Mouse (Mus musculus): ENCODE measurements around the gene Nemp1. TPM values are rescaled to one million over a fixed set of nuclear protein-coding genes. Genes with fewer than 3 reads are reported as not detected.

Gene Nemp1
- polyA plus RNA-seq, 1 experiment from 2014 or later, result 8.9 TPM

DNA sequence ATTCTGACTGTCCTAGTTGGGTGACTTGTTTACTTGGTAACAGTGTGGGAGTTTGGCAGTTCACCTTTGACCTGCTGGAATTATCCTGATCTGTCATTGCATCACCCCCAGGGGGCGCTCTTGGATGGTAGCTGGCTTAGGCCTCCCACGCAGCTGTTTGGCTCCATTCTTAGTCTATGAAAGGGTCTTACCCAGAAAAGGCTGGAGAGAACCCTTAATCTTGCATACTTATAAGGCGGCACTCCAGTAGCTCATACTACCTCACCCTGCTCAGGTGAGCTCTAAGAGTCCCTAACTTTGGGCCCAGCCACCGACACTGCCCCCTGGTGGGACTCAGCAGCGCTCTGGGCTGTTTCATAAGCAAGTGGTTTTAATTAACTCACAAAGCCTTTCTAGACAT lies 78.0 kb downstream of the Nemp1 start:
- Histone ChIP-seq H3K36me3 (ENCODE audit: control insufficient read depth, insufficient read depth, low read length) (peaks cover 55% of the 10 kb centered on the region), H3K9ac (ENCODE audit: low read length) (no peak overlapping the region), H3K4me2 (ENCODE audit: low read length) (no peak overlapping the region), H3K27me3 (replicated peaks; ENCODE audit: control insufficient read depth, insufficient read depth, low read length) (no peaks in the 10 kb centered on the region), H3K27ac (ENCODE audit: low read depth) (no peak overlapping the region), H3K4me1 (replicated peaks; ENCODE audit: control insufficient read depth, insufficient read depth, low read length) (peaks cover 22% of the 10 kb centered on the region), H3K4me3 (ENCODE audit: low read depth, low read length) (no peak overlapping the region), H3K9me3 (ENCODE audit: control insufficient read depth, low read length) (no peaks in the 10 kb centered on the region)
- ATAC-seq (replicated peaks; ENCODE audit: low FRiP score, low TSS enrichment, low read depth) (no peak), DNase-seq (ENCODE audit: low spot score) (peak; percentile 69)
- WGBS, result 68% methylated on average over 5 of the region's 5 CpGs

DNA sequence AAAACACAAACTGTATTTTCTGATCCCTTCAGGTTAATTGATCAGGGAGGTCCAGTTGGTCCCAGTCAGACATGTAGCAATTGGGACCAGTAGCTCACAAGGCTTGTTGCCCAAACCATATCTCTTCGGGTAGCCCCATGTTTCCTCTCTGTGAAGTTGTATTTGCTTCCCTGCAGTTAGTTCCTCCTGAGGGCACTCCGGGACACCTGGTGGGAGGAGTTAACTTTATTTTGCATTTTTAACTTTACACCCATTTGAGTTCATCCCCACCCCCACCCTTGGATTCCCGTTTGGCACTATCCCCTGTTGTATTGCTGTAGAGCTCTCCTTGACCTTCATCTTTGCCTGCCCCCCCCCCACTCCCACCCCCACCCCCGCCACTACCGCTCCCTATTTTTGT lies 79.2 kb downstream of the Nemp1 start:
- Histone ChIP-seq H3K36me3 (ENCODE audit: control insufficient read depth, insufficient read depth, low read length) (peaks cover 55% of the 10 kb centered on the region), H3K4me1 (replicated peaks; ENCODE audit: control insufficient read depth, insufficient read depth, low read length) (peaks cover 13% of the 10 kb centered on the region), H3K27ac (ENCODE audit: low read depth) (no peak overlapping the region), H3K4me3 (ENCODE audit: low read depth, low read length) (no peak overlapping the region), H3K27me3 (replicated peaks; ENCODE audit: control insufficient read depth, insufficient read depth, low read length) (no peaks in the 10 kb centered on the region), H3K4me2 (ENCODE audit: low read length) (no peak overlapping the region), H3K9me3 (ENCODE audit: control insufficient read depth, low read length) (no peaks in the 10 kb centered on the region), H3K9ac (ENCODE audit: low read length) (no peak overlapping the region)
- DNase-seq (ENCODE audit: low spot score), result no peak
- no peak for ATAC-seq (replicated peaks; ENCODE audit: low FRiP score, low TSS enrichment, low read depth)
- 79% methylated on average over 5 of the region's 5 CpGs for WGBS

DNA sequence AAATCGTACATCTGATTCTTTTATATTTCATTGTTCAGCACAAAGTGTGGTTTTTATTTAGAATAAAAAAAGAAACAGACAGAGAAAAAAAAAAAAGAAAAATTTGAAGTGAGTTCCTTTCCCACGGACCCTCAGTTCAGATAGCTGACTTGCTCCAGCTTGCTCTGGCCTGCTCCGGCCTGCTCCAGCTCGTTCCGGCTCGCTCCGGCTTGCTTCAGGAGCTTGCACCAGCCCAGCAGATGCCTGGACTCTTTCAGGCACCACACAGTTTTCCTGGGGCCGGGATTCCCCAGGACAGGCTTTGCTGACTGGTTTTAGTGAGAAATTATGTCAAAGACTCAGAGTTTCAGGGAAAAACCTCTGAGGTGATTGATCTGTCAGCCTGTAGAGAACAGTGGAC lies 80.6 kb downstream of the Nemp1 start:
- Histone ChIP-seq H3K27ac (ENCODE audit: low read depth) (no peak overlapping the region), H3K36me3 (ENCODE audit: control insufficient read depth, insufficient read depth, low read length) (peaks cover 46% of the 10 kb centered on the region), H3K9me3 (ENCODE audit: control insufficient read depth, low read length) (no peaks in the 10 kb centered on the region), H3K4me2 (ENCODE audit: low read length) (no peak overlapping the region), H3K4me1 (replicated peaks; ENCODE audit: control insufficient read depth, insufficient read depth, low read length) (peaks cover 10% of the 10 kb centered on the region; the same call in 1 of the 2 replicates), H3K9ac (ENCODE audit: low read length) (no peak overlapping the region), H3K27me3 (replicated peaks; ENCODE audit: control insufficient read depth, insufficient read depth, low read length) (no peaks in the 10 kb centered on the region), H3K4me3 (ENCODE audit: low read depth, low read length) (no peak overlapping the region)
- WGBS, result 84% methylated on average over 8 of the region's 8 CpGs
- DNase-seq (ENCODE audit: low spot score) (no peak), ATAC-seq (replicated peaks; ENCODE audit: low FRiP score, low TSS enrichment, low read depth) (no peak)

DNA sequence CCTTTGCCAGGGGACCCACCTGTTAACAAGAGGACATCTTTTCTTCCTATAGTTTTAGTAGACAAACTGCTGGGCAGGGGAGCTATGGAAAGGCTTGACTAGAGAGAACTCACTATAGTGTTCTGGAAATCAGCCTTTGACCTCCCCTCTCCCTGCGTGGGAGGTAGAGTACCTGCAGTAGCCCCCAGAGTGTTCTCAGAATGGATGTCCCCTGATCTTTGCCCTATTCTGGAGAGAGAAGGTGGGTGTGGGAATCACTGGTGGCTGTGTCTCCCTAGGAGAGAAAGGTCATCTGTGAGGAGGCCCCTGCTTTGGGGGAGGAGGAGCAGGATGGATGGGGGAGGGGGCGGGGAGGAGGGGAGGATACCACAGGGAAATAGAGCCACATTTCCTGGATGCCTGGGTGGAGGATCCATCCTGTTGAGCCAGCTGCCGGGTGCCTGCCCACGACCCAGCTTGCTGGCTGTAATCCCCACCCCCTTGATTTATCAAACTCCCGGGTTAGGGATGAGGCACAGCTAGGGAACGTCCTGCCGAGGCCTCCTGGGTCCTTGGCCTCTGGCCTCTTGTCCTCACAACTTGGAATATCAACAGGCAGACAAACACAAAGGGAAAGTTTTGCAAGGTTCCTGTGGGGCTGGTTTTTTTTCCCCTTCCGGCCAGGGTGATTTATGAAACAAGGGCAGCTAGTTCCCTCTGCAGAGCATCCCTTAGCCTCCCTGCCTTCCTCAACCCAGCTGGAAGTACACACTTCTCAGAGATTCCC lies 82.3 kb downstream of the Nemp1 start:
- H3K9me3 ChIP-seq (ENCODE audit: control insufficient read depth, low read length), result no peaks in the 10 kb centered on the region
- H3K4me3 ChIP-seq (ENCODE audit: low read depth, low read length), result no peak overlapping the region
- peaks cover 28% of the 10 kb centered on the region for H3K36me3 ChIP-seq (ENCODE audit: control insufficient read depth, insufficient read depth, low read length)
- 4% methylated on average over 7 of the region's 8 CpGs for WGBS
- H3K9ac ChIP-seq (ENCODE audit: low read length), result no peak overlapping the region
- no peak overlapping the region for H3K27ac ChIP-seq (ENCODE audit: low read depth)
- H3K4me1 ChIP-seq (replicated peaks; ENCODE audit: control insufficient read depth, insufficient read depth, low read length), result peaks cover 10% of the 10 kb centered on the region; the same call in 1 of the 2 replicates
- DNase-seq (ENCODE audit: low spot score) (no peak), ATAC-seq (replicated peaks; ENCODE audit: low FRiP score, low TSS enrichment, low read depth) (no peak; the same call in 1 of the 2 replicates)
- H3K4me2 ChIP-seq (ENCODE audit: low read length), result peak overlapping the region; percentile 31
- H3K27me3 ChIP-seq (replicated peaks; ENCODE audit: control insufficient read depth, insufficient read depth, low read length), result no peaks in the 10 kb centered on the region

DNA sequence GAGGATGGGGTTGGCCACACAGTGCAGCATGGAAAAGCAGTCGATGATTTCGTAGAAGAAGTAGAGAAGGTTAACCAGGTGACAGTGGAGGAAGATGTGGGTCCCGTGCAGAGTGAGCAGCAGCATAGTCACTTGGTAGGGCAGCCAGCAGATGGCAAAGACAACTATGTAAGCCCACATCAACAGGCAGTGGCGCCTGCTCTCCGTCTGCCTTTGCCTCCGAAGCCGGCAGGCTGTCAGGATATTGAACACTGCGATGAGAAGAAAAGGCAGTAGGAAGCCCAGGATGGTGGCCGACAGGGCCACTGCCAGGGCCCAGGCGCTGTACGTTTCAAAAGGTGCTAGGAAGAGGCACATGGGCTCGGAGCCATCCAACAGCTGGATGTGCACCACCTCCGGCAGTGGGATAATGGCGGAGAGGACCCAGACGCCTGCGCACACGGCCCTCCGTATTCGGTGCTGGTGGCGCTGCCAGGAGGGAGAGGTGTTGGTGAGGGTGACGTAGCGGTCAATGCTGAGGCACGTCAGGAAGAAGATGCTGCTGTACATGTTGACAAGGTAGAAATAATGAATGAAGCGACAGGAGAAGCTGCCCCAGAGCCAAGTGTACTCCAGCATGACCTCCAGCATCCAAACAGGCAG lies 83.6 kb downstream of the Nemp1 start:
- no peak overlapping the region for H3K27ac ChIP-seq (ENCODE audit: low read depth)
- peak overlapping the region; percentile 31 for H3K4me2 ChIP-seq (ENCODE audit: low read length)
- whole genome bisulfite sequencing, result 56% methylated on average over 24 of the region's 24 CpGs
- H3K9me3 ChIP-seq (ENCODE audit: control insufficient read depth, low read length), result no peaks in the 10 kb centered on the region
- peaks cover 10% of the 10 kb centered on the region; the same call in 1 of the 2 replicates for H3K4me1 ChIP-seq (replicated peaks; ENCODE audit: control insufficient read depth, insufficient read depth, low read length)
- ATAC-seq (replicated peaks; ENCODE audit: low FRiP score, low TSS enrichment, low read depth), result no peak
- H3K4me3 ChIP-seq (ENCODE audit: low read depth, low read length), result no peak overlapping the region
- peaks cover 16% of the 10 kb centered on the region for H3K36me3 ChIP-seq (ENCODE audit: control insufficient read depth, insufficient read depth, low read length)
- no peak for DNase-seq (ENCODE audit: low spot score)
- H3K9ac ChIP-seq (ENCODE audit: low read length), result no peak overlapping the region
- no peaks in the 10 kb centered on the region for H3K27me3 ChIP-seq (replicated peaks; ENCODE audit: control insufficient read depth, insufficient read depth, low read length)

Other genes starting within 250 kb of the Nemp1 start
- 0.32 TPM in 1 of 2 replicates, not detected in the other for gene Stac3, start 165.2 kb upstream of the Nemp1 start, polyA plus RNA-seq (2014; fragmentation: Nextera tagmentation; extraction: Ambion mirVana)
- 25.9 and 28.5 TPM in 2 replicates for gene Ndufa4l2, start 151.9 kb upstream of the Nemp1 start, polyA plus RNA-seq (2014; fragmentation: Nextera tagmentation; extraction: Ambion mirVana)
- 132 and 142 TPM in 2 replicates for gene Shmt2, start 144.5 kb upstream of the Nemp1 start, polyA plus RNA-seq (2014; fragmentation: Nextera tagmentation; extraction: Ambion mirVana)
- gene Nxph4, start 132.3 kb upstream of the Nemp1 start, polyA plus RNA-seq (2014; fragmentation: Nextera tagmentation; extraction: Ambion mirVana), result 4.0 and 5.5 TPM in 2 replicates
- gene Lrp1, start 45.8 kb upstream of the Nemp1 start, polyA plus RNA-seq (2014; fragmentation: Nextera tagmentation; extraction: Ambion mirVana), result 92.1 and 96.6 TPM in 2 replicates
- gene Stat6, start 23.9 kb upstream of the Nemp1 start, polyA plus RNA-seq (2014; fragmentation: Nextera tagmentation; extraction: Ambion mirVana), result 28.5 and 29.4 TPM in 2 replicates
- 7.4 and 7.5 TPM in 2 replicates for gene Nab2, start 1.7 kb downstream of the Nemp1 start, polyA plus RNA-seq (2014; fragmentation: Nextera tagmentation; extraction: Ambion mirVana)
- gene Myo1a, start 38.3 kb downstream of the Nemp1 start, polyA plus RNA-seq (2014; fragmentation: Nextera tagmentation; extraction: Ambion mirVana), result 11.5 and 15.3 TPM in 2 replicates
- 5.3 and 8.3 TPM in 2 replicates for gene Tac2, start 57.6 kb downstream of the Nemp1 start, polyA plus RNA-seq (2014; fragmentation: Nextera tagmentation; extraction: Ambion mirVana)
- gene Zbtb39, start 72.6 kb downstream of the Nemp1 start, polyA plus RNA-seq (2014; fragmentation: Nextera tagmentation; extraction: Ambion mirVana), result 3.9 and 4.1 TPM in 2 replicates
- gene Gpr182, start 84.8 kb downstream of the Nemp1 start, polyA plus RNA-seq (2014; fragmentation: Nextera tagmentation; extraction: Ambion mirVana), result 0.39 and 0.43 TPM in 2 replicates
- 0.07 TPM in 1 of 2 replicates, not detected in the other for gene Rdh1, start 92.8 kb downstream of the Nemp1 start, polyA plus RNA-seq (2014; fragmentation: Nextera tagmentation; extraction: Ambion mirVana)
- not detected in 2 replicates for gene Rdh16f1, start 92.9 kb downstream of the Nemp1 start, polyA plus RNA-seq (2014; fragmentation: Nextera tagmentation; extraction: Ambion mirVana)
- 0.07 TPM in 1 of 2 replicates, not detected in the other for gene Rdh9, start 109.5 kb downstream of the Nemp1 start, polyA plus RNA-seq (2014; fragmentation: Nextera tagmentation; extraction: Ambion mirVana)
- not detected in 2 replicates for gene Rdh16, start 134.3 kb downstream of the Nemp1 start, polyA plus RNA-seq (2014; fragmentation: Nextera tagmentation; extraction: Ambion mirVana)
- not detected in 2 replicates for gene Rdh19, start 183.0 kb downstream of the Nemp1 start, polyA plus RNA-seq (2014; fragmentation: Nextera tagmentation; extraction: Ambion mirVana)
- 0.14 TPM in 1 of 2 replicates, not detected in the other for gene Rdh16f2, start 199.6 kb downstream of the Nemp1 start, polyA plus RNA-seq (2014; fragmentation: Nextera tagmentation; extraction: Ambion mirVana)
- gene Rdh7, start 221.9 kb downstream of the Nemp1 start, polyA plus RNA-seq (2014; fragmentation: Nextera tagmentation; extraction: Ambion mirVana), result 0.14 TPM in 1 of 2 replicates, not detected in the other
- gene Sdr9c7, start 231.6 kb downstream of the Nemp1 start, polyA plus RNA-seq (2014; fragmentation: Nextera tagmentation; extraction: Ambion mirVana), result not detected in 2 replicates